Mouse (Mus musculus) skeletal muscle tissue, adult 2 months (tissue): ENCODE data around the gene Ece2.
"Not testable (repeated sequence)": the region's sequence is repeated elsewhere in the genome, so short reads cannot be mapped to it uniquely, and the experiment has no call there.

Experiments
- DNase-seq: peaks from one replicate; pipeline ENCODE4 v3.0.0-alpha.2; 2012; ENCODE audit warnings: low read depth, low spot score

Gene Ece2

GRCm38 (mm10) chr16:20621991-20622685 is 7.5 kb upstream of the Ece2 start:
- peak; percentile 24 for DNase-seq

GRCm38 (mm10) chr16:20623211-20623610 is 6.4 kb upstream of the Ece2 start:
- no peak for DNase-seq

- DNase-seq = no peak
These were observed 697 bp upstream of the Ece2 start for GRCm38 (mm10) chr16:20628871-20629391.

- no peak for DNase-seq
These were observed 7.8 kb downstream of the Ece2 start for GRCm38 (mm10) chr16:20637410-20637809.

DNA sequence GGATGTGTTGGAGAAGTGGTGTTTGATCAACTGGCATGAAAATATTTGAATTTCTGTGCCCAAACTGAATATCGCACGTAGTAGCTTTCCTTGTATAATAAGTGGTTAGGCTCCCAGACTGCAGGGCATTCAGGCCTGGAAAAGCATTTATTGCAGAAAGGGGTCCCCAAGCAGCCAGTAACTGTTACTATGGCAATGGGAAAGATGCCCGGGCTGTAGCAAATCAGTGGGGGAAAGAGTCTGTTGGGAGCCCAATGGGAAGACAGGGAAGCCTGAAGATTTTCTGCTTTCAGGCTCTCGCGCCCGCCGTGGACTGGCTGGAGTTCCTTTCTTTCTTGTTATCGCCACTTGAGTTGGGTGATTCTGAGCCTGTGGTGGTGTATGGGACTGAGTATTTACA is 8.7 kb downstream of the Ece2 start:
- no peak for DNase-seq

DNA sequence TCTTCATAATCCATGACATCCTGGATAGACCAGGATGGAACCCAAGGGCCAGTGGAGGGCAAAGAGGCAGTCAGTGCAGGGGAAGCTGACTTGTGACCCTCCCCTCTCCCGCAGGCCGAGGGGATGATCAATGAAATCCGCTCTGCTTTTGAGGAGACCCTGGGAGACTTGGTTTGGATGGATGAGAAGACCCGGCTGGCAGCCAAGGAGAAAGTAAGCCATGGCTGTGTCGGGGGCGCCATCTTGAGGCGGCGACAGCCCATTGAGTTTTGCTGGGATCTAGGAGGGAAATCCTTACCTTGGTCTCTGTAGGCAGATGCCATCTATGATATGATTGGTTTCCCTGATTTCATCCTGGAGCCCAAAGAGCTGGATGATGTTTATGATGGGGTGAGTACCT is 12.5 kb downstream of the Ece2 start:
- DNase-seq = no peak

DNA sequence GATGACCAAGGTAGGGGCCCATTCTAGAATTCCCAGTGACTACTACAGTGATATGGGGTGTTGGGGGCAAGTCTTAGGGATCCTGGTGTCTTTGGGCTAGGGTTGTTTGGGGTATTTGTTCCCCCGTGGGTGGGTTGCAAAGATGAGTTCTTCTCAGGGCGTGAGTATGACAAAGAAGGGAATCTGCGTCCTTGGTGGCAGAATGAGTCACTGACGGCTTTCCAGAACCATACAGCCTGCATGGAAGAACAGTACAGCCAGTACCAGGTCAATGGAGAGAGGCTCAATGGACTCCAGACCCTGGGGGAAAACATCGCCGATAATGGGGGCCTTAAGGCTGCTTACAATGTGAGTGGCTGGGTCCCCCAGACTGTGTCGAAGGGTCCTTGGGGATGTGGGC is 14.3 kb downstream of the Ece2 start:
- DNase-seq = no peak

- DNase-seq = peak; percentile 92
These were observed 21.7 kb downstream of the Ece2 start, which contains the start of gene Psmd2 for GRCm38 (mm10) chr16:20651076-20651946. Gene Psmd2 (plus strand): TSS chr16:20651652.

GRCm38 (mm10) chr16:20651947-20652310 is 22.3 kb downstream of the Ece2 start:
- no peak for DNase-seq

DNA sequence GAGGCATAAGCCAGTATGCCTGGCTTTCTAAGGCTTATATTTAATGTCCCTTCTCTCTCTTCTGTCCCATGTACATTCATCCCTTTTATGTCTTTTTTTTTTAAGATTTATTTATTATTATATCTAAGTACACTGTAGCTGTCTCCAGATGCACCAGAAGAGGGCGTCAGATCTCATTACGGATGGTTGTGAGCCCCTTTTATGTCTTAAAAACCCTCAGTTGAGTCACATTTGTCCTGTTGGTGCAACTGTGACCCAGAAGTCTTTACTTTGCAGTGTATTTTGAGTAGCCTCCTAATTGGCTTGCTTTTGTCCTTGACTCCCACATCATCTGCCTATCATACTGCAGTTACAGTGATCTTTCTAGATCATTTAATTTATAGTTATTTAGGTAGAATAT is 23.7 kb downstream of the Ece2 start:
- DNase-seq = no peak

DNA sequence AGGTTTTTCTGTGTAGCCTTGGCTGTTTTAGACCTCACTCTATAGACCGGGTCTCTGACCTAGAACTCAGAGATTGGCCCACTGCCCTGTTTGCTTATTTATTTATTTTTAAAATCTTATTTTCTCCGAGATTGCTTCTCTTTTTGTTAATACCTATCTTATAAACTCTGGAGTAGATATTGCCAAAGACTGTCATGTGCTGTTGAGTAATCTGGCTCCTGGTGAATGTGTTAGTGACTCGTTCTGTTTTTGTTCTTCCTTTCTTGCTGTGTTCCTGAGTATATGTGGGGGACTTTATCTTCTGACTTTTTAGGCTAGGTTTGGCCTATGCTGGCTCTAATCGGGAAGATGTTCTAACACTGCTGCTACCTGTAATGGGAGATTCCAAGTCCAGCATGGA is 28.0 kb downstream of the Ece2 start:
- no peak for DNase-seq

DNA sequence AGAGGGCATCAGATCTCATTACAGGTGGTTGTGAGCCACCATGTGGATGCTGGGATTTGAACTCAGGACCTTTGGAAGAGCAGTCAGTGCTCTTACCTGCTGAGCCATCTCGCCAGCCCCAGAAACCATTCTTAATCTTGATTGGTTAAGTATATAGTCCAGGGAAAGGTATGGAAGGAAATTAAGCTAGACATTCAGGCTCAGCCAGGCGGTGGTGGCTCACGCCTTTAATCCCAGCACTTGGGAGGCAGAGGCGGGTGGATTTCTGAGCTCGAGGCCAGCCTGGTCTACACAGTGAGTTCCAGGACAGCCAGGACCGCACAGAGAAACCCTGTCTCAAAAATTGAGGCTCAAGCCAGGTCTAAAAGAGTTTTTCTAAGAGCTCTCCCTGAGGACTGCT is 38.4 kb downstream of the Ece2 start, which contains the start of gene Eif4g1:
TSS of gene Eif4g1 (plus strand) at position 301 of the 400 bp plus-strand sequence.
- DNase-seq = not testable (repeated sequence)

DNA sequence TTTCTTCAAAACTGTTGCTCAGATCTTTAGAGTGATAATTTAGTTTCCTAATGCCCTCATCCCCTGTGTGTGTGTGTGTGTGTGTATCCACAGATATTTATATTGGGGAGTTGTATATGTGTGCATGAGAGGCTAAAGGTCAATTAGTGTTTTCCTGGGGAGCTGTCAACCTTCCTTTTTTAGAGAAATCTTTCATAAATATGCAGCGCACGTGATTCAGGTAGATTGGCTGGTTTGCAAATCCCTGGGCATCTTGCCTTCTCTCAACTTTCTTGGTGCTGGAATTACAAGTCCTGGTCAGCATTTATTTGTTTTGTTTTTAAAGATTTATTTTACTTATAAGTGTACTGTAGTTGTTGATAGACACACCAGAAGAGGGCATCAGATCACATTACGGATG is 40.7 kb downstream of the Ece2 start:
- DNase-seq = no peak

DNA sequence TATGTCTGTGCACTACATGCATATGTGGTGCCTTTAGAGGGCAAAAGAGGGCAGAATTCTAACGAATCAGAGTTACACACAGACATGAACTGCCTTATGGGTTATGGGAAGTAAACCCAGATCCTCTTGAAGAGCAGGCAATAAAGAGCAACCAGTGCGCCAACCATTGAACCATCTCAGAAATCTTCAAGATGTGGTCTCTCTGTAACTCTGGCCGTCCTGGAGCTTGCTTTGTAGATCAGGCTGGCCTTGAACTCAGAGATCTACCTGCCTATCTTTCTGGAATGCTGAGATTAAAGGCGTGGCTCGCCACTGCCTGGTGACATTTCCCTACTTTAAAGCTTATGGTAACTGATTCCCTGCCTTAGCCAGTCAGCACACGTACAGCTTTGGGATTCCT is 42.3 kb downstream of the Ece2 start:
- DNase-seq = no peak

DNA sequence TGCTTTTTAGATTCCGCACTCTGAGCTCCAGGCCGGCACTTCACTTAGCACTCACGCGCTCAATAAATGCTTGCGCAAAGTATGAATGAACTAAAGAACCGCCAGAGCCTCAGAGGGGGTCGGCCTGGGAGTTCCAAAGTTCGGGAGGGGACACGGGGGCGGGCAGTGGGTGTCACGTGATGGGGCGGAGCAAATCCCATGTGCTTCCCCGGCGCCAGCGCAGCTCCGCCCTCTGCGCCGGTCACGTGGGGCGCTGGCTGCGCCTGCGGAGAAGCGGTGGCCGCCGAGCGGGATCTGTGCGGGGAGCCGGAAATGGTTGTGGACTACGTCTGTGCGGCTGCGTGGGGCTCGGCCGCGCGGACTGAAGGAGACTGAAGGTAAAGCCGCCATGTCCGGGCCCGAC is 42.9 kb downstream of the Ece2 start:
- DNase-seq = peak; percentile 95

- peak; percentile 56 for DNase-seq
These were observed 43.5 kb downstream of the Ece2 start for GRCm38 (mm10) chr16:20672965-20673705.

DNA sequence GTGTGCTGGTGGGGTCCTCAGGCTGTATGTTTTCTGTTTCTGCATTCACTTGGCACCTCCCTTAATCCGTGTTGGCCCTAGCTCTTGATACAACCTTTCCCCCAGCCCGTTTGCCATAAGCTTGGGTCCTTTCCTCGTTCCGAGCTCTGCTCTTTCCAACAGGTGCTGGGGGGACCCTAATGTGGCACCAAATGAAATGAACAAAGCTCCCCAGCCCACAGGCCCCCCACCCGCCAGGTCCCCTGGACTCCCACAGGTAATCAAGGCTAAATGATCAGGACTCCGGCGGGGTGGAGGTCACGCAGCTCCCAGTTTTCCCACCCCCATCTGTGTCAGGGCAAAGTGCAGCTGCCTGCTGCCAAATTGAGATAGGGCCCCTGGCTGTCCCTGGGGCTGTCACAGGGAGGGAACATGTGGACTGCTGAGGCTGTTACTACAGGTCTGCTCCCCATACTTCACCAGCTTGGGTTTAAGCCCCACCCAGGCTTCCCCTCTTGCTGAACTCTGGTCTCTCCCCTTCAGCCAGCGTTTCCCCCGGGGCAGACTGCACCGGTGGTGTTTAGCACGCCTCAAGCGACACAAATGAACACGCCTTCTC is 44.2 kb downstream of the Ece2 start:
- DNase-seq = peak; percentile 34

DNA sequence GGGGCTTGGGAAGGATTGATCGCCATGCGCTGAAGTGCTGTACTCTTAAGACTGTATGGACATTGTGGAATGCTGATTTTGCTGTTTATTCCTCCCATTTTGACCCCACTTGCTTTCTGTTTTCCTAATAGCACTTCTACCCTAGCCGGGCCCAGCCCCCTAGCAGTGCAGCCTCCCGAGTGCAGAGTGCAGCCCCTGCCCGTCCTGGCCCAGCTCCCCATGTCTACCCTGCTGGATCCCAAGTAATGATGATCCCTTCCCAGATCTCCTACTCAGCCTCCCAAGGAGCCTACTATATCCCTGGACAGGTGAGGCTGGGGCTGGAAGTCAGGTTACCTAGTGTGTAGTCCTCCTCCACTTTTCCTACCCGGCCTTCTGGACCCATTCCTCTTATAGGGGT is 45.6 kb downstream of the Ece2 start:
- no peak for DNase-seq

- DNase-seq = no peak
These were observed 47.1 kb downstream of the Ece2 start for GRCm38 (mm10) chr16:20676702-20677101.

DNA sequence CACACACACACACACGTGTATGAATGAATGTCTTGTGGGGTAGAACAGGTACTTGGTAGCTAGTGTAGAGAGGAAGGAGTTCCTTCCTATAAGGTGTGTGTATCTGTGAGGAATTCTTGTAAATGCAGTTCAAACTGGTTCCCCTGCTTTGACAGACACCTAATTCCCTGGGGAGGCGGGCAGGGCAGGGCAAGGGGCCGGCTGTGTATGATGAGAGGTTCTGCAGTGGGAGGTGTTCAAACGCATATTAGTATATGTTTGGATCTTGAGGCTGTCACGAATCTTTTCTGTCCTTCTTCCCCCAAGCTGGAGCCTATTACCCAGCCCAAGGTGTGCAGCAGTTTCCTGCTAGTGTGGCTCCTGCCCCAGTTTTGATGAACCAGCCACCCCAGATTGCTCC is 47.8 kb downstream of the Ece2 start:
- DNase-seq = no peak

DNA sequence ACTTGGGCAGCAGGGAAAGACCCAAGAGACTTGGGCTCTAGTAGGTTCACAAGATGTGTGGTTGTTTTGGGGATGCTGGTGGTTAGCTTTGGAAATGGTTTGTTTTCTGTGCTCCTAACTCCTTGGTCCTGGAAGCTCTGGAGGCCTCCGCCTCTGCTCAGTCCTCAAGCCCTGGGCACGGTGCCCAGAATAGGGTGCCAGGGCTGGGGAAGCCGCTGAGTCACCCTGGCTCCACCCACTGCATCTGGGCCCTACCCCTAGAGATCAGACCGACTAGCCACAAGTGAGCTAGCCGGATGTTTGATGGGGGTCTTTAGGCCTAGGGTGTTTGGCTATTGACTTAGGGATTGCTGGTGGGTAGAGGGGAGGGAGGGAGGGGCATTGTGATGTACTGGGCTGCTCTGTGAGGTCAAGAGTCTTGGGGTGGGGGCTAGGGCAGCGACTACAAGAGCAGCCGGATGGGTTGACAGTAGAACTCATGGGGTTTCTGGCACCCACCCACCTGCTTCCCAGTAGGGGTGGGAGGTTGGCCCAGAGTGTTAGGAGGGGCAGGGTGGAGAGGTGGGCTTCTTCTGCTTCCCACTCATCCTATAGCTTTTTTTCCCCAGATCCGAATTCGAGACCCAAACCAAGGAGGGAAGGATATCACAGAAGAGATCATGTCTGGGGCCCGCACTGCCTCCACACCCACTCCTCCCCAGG is 48.5 kb downstream of the Ece2 start:
- DNase-seq = peak; percentile 94
